Mouse (Mus musculus): ENCODE data around the gene Ier3. TPM values are rescaled to one million over a fixed set of nuclear protein-coding genes. Genes with fewer than 3 reads are reported as not detected.

Ier3 gene
- total and polyA plus RNA-seq, 3 experiments, result 15.6 to 37.0 (median 33.1) TPM

DNA sequence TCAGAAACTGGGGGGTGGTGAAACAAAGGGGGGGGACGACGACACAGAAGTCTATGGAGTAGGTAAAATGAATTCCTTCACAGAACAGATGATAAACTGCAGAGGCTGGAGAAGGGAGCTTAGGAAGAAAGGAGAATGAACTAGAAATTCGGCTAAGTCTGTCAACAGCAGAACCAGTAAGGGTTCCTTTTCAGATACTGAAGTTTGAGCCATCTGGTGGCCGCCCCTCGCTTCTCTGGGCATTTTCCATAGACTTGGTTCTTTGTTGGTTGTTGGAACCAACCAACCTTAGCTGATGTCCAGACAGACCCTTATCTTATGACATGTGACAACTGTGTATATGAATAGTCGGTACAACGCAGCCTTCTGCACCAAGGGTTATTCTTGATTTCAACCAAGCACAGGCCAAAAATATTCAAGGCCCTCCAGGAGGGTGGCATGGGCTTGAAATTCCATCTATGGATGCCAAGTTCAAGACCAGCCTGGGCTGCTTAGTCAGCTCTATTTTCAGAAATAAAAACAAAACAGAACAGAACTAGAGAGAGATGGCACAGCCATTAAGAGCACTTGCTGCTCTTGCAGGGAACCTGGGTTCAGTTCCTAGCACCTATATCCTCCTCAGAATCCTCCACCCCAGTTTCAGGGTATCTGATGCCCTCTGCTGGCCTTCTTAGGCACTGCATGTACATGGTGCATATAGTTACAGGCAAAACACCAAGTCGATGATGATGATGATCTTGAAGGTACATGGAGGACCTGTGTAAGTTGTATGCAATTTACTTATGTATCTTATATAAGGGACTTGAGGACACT is 49.6 kb downstream of the Ier3 start:
- TF ChIP-seq EP300 (IDR thresholded peaks at IDR 0.05; ENCODE audit: insufficient read depth, low read depth, low read length) (no peak), CTCF (IDR thresholded peaks at IDR 0.05) (peak; percentile 71), POLR2A (IDR thresholded peaks at IDR 0.05; ENCODE audit: insufficient read depth, low read depth, low read length) (no peak)
- H3K36me3 ChIP-seq (ENCODE audit: control insufficient read depth, insufficient read depth, low read length), result peaks cover 9% of the 10 kb centered on the region; the same call in 1 of the 2 replicates
- H3K9ac ChIP-seq (ENCODE audit: low read depth, low read length), result peak overlapping the region; percentile 18
- DNase-seq, result peak in 1 of 2 experiments; percentile 45
- H3K27ac ChIP-seq, result peak overlapping the region; percentile 98
- H3K4me1 ChIP-seq (ENCODE audit: control insufficient read depth, insufficient read depth, low read length), result peaks cover 10% of the 10 kb centered on the region
- intact Hi-C loops (cut with DNase I), result no loop called here
- 25% methylated on average over 8 of the region's 8 CpGs for WGBS
- H3K79me2 ChIP-seq (replicated peaks; ENCODE audit: control insufficient read depth, insufficient read depth, low read length), result no peaks in the 10 kb centered on the region
- peak overlapping the region; percentile 61 for H3K4me3 ChIP-seq
- H3K27me3 ChIP-seq (ENCODE audit: control insufficient read depth, insufficient read depth, low read length), result no peaks in the 10 kb centered on the region

Small RNAs within 50 kb of the gene (microRNA-seq; reads per million reads assigned to microRNA genes)
- gene Gm28033, result 0.39 to 0.56 reads per million in 2 experiments

Other genes with a start within 250 kb of the Ier3 start
- gene Sfta2, start 220.1 kb upstream of the Ier3 start, total RNA-seq (2021), result not detected
- gene Sfta2, start 220.1 kb upstream of the Ier3 start, polyA plus RNA-seq (2012; rRNA removed), result 0.47 TPM in 1 of 2 replicates, not detected in the other
- not detected for gene Gm9573, start 195.0 kb upstream of the Ier3 start, total RNA-seq (2021)
- gene Gm9573, start 195.0 kb upstream of the Ier3 start, polyA plus RNA-seq (2012; rRNA removed), result not detected in 2 replicates
- gene Mucl3, start 178.0 kb upstream of the Ier3 start, total RNA-seq (2021), result not detected
- not detected in 2 replicates for gene Mucl3, start 178.0 kb upstream of the Ier3 start, polyA plus RNA-seq (2012; rRNA removed)
- 10 to 100 TPM; 26.6 to 28.3 TPM for gene Vars2, start 154.1 kb upstream of the Ier3 start, total RNA-seq (2021)
- 19.3 and 20.3 TPM in 2 replicates for gene Vars2, start 154.1 kb upstream of the Ier3 start, polyA plus RNA-seq (2012; rRNA removed)
- 10 to 100 TPM; 15.0 to 20.6 TPM for gene Gtf2h4, start 147.9 kb upstream of the Ier3 start, total RNA-seq (2021)
- gene Gtf2h4, start 147.9 kb upstream of the Ier3 start, polyA plus RNA-seq (2012; rRNA removed), result 19.2 and 21.0 TPM in 2 replicates
- gene Ddr1, start 117.1 kb upstream of the Ier3 start, total RNA-seq (2021), result 10 to 100 TPM; 25.9 to 30.6 TPM
- gene Ddr1, start 117.1 kb upstream of the Ier3 start, polyA plus RNA-seq (2012; rRNA removed), result 24.4 and 27.6 TPM in 2 replicates
- 100 to 1,000 TPM; 133 to 148 TPM for gene Flot1, start 1.5 kb downstream of the Ier3 start, total RNA-seq (2021)
- 138 and 144 TPM in 2 replicates for gene Flot1, start 1.5 kb downstream of the Ier3 start, polyA plus RNA-seq (2012; rRNA removed)
- gene Tubb5, start 16.6 kb downstream of the Ier3 start, total RNA-seq (2021), result 10 to 100 TPM; 83.0 to 90.1 TPM
- gene Tubb5, start 16.6 kb downstream of the Ier3 start, polyA plus RNA-seq (2012; rRNA removed), result 108 and 134 TPM in 2 replicates
- gene Mdc1, start 19.8 kb downstream of the Ier3 start, total RNA-seq (2021), result 10 to 100 TPM; 13.2 to 13.3 TPM
- gene Mdc1, start 19.8 kb downstream of the Ier3 start, polyA plus RNA-seq (2012; rRNA removed), result 4.2 and 8.3 TPM in 2 replicates
- gene Nrm, start 39.6 kb downstream of the Ier3 start, total RNA-seq (2021), result 1 to 10 TPM; 1.8 TPM
- 5.3 and 5.6 TPM in 2 replicates for gene Nrm, start 39.6 kb downstream of the Ier3 start, polyA plus RNA-seq (2012; rRNA removed)
- 10 to 100 TPM; 12.8 to 18.6 TPM for gene Ppp1r18, start 43.9 kb downstream of the Ier3 start, total RNA-seq (2021)
- gene Ppp1r18, start 43.9 kb downstream of the Ier3 start, polyA plus RNA-seq (2012; rRNA removed), result 18.9 and 21.3 TPM in 2 replicates
- gene Dhx16, start 58.1 kb downstream of the Ier3 start, total RNA-seq (2021), result 10 to 100 TPM; 19.3 to 20.3 TPM
- gene Dhx16, start 58.1 kb downstream of the Ier3 start, polyA plus RNA-seq (2012; rRNA removed), result 27.7 and 38.0 TPM in 2 replicates
- 100 to 1,000 TPM in 1 of 2 experiments, 10 to 100 TPM in 1; 99.4 to 116 TPM for gene 2310061I04Rik, start 75.7 kb downstream of the Ier3 start, total RNA-seq (2021)
- gene 2310061I04Rik, start 75.7 kb downstream of the Ier3 start, polyA plus RNA-seq (2012; rRNA removed), result 164 and 176 TPM in 2 replicates
- gene Atat1, start 88.4 kb downstream of the Ier3 start, total RNA-seq (2021), result 1 to 10 TPM; 6.0 TPM
- gene Atat1, start 88.4 kb downstream of the Ier3 start, polyA plus RNA-seq (2012; rRNA removed), result 22.0 and 24.3 TPM in 2 replicates
- gene Mrps18b, start 94.7 kb downstream of the Ier3 start, total RNA-seq (2021), result 10 to 100 TPM; 50.9 to 56.2 TPM
- gene Mrps18b, start 94.7 kb downstream of the Ier3 start, polyA plus RNA-seq (2012; rRNA removed), result 76.0 and 99.7 TPM in 2 replicates
- gene Ppp1r10, start 94.8 kb downstream of the Ier3 start, total RNA-seq (2021), result 10 to 100 TPM; 26.4 to 40.9 TPM
- 18.1 and 18.7 TPM in 2 replicates for gene Ppp1r10, start 94.8 kb downstream of the Ier3 start, polyA plus RNA-seq (2012; rRNA removed)
- gene Abcf1, start 148.1 kb downstream of the Ier3 start, total RNA-seq (2021), result 10 to 100 TPM; 63.0 to 75.2 TPM
- 54.5 and 59.6 TPM in 2 replicates for gene Abcf1, start 148.1 kb downstream of the Ier3 start, polyA plus RNA-seq (2012; rRNA removed)
- 10 to 100 TPM; 27.4 to 35.6 TPM for gene Gnl1, start 158.2 kb downstream of the Ier3 start, total RNA-seq (2021)
- 17.0 and 18.2 TPM in 2 replicates for gene Gnl1, start 158.2 kb downstream of the Ier3 start, polyA plus RNA-seq (2012; rRNA removed)
- 1 to 10 TPM; 3.9 to 4.3 TPM for gene Prr3, start 158.6 kb downstream of the Ier3 start, total RNA-seq (2021)
- 6.8 and 7.6 TPM in 2 replicates for gene Prr3, start 158.6 kb downstream of the Ier3 start, polyA plus RNA-seq (2012; rRNA removed)
- gene H2-T24, start 198.9 kb downstream of the Ier3 start, total RNA-seq (2021), result 1 to 10 TPM; 7.5 to 9.6 TPM
- gene H2-T24, start 198.9 kb downstream of the Ier3 start, polyA plus RNA-seq (2012; rRNA removed), result 4.3 and 9.4 TPM in 2 replicates
- 10 to 100 TPM; 27.3 to 34.1 TPM for gene H2-T23, start 211.2 kb downstream of the Ier3 start, total RNA-seq (2021)
- gene H2-T23, start 211.2 kb downstream of the Ier3 start, polyA plus RNA-seq (2012; rRNA removed), result 43.4 and 46.4 TPM in 2 replicates
- 10 to 100 TPM in 1 of 2 experiments, 1 to 10 TPM in 1; 7.4 to 10.6 TPM for gene H2-T22, start 221.1 kb downstream of the Ier3 start, total RNA-seq (2021)
- 23.4 and 23.8 TPM in 2 replicates for gene H2-T22, start 221.1 kb downstream of the Ier3 start, polyA plus RNA-seq (2012; rRNA removed)
- gene Gm6034, start 221.3 kb downstream of the Ier3 start, total RNA-seq (2021), result not detected
- not detected in 2 replicates for gene Gm6034, start 221.3 kb downstream of the Ier3 start, polyA plus RNA-seq (2012; rRNA removed)
- 1 to 10 TPM; 3.5 to 4.4 TPM for gene Gm11127, start 236.7 kb downstream of the Ier3 start, total RNA-seq (2021)
- gene Gm11127, start 236.7 kb downstream of the Ier3 start, polyA plus RNA-seq (2012; rRNA removed), result not detected in 2 replicates

Data from heart, adult 2 months (tissue).